Mouse (Mus musculus) ES-E14 (cell line): Measurements from ENCODE around the gene Fkbp10. TPM values are rescaled to one million over a fixed set of nuclear protein-coding genes. Genes with fewer than 3 reads are reported as not detected.

ENCODE experiments used
- DNase-seq: peaks from one replicate; pipeline ENCODE4 v3.0.0-alpha.2; 2013; ENCODE audit warnings: low read depth, low spot score
- H3K27ac ChIP-seq: 2 replicates; pipeline ENCODE4 v1.5.1; 2012; ENCODE audit warnings: low read depth, mild to moderate bottlenecking, low read length, moderate library complexity, mixed read lengths; ENCODE audit not compliant: poor library complexity, insufficient read depth, severe bottlenecking
- H3K36me3 ChIP-seq: 2 replicates; pipeline ENCODE4 v1.6.1; 2012; ENCODE audit warnings: mild to moderate bottlenecking, low read length, moderate library complexity, mixed read lengths; ENCODE audit not compliant: control insufficient read depth, poor library complexity, insufficient read depth, severe bottlenecking
- H3K4me1 ChIP-seq, 2 experiments: fragments of 150-350 bp in 1 of 2; sonication (generic) in 1 of 2; 2 replicates each; pipeline ENCODE4 v1.6.1; 2012; ENCODE audit warnings: low read length in 2 of 2, mild to moderate bottlenecking in 1 of 2, mixed read lengths in 1 of 2; ENCODE audit not compliant: control insufficient read depth in 2 of 2, insufficient read depth in 2 of 2, poor library complexity in 1 of 2
- H3K4me3 ChIP-seq, 2 experiments: fragments of 150-350 bp in 1 of 2; sonication (generic) in 1 of 2; 2 replicates each; pipeline ENCODE4 v1.5.1; 2012; ENCODE audit warnings: low read length in 2 of 2, low read depth in 1 of 2, mild to moderate bottlenecking in 1 of 2, mixed read lengths in 1 of 2; ENCODE audit not compliant: insufficient read depth in 1 of 2, poor library complexity in 1 of 2, severe bottlenecking in 1 of 2
- H3K9ac ChIP-seq: 2 replicates; pipeline ENCODE4 v1.6.1; 2012; ENCODE audit warnings: low read depth, mild to moderate bottlenecking, low read length, mixed read lengths; ENCODE audit not compliant: poor library complexity, insufficient read depth, severe bottlenecking
- H3K9me3 ChIP-seq: fragments of 150-350 bp; sonication (generic); 2 replicates; pipeline ENCODE4 v1.6.1; 2012; ENCODE audit warnings: low read depth, mild to moderate bottlenecking, low read length; ENCODE audit not compliant: control insufficient read depth, insufficient read depth
- CHD2 ChIP-seq: IDR thresholded peaks from 2 replicates; pipeline ENCODE4 v1.6.1; 2014; ENCODE audit warnings: mild to moderate bottlenecking, low read depth, low read length, inconsistent platforms
- HCFC1 ChIP-seq: IDR thresholded peaks from 2 replicates; pipeline ENCODE4 v1.6.1; 2012; ENCODE audit warnings: low read length, inconsistent platforms, borderline replicate concordance; ENCODE audit not compliant: insufficient read depth
- MAFK ChIP-seq: IDR thresholded peaks from 2 replicates; pipeline ENCODE4 v1.6.1; 2014; ENCODE audit warnings: mild to moderate bottlenecking, low read depth, low read length, inconsistent platforms; ENCODE audit not compliant: insufficient read depth
- ZC3H11A ChIP-seq: IDR thresholded peaks from 2 replicates; pipeline ENCODE4 v1.6.1; 2012; ENCODE audit warnings: low read depth, mild to moderate bottlenecking, inconsistent platforms, low read length, borderline replicate concordance
- ZNF384 ChIP-seq: IDR thresholded peaks from 2 replicates; pipeline ENCODE4 v1.6.1; 2012; ENCODE audit warnings: low read depth, low read length, inconsistent platforms
- in situ Hi-C, 2 experiments: fragments of 600-800 bp; cut with MboI; formaldehyde crosslinking; loops; one replicate each; pipeline ENCODE4 v1.15.1; 2025; ENCODE audit warnings: low sequenced_read_pairs in 2 of 2, inconsistent platforms in 1 of 2; ENCODE audit not compliant: unreplicated experiment in 2 of 2
- total RNA-seq: library from RNA; depleted of rRNA; stranded (reverse); fragments of 300-350 nt; gene quantifications from 2 replicates; pipeline ENCODE4 v1.2.3, GENCODE M21; 2012

The Fkbp10 gene
- total RNA-seq, 1 experiment, result 73.3 TPM

GRCm38 (mm10) chr11:100425851-100426250 is 10.4 kb downstream of the Fkbp10 start:
- peak; percentile 97 for DNase-seq
- H3K4me1 ChIP-seq, result peaks cover 0 to 15% of the 10 kb centered on the region in 2 experiments; a peak in 1 of 4 replicates

GRCm38 (mm10) chr11:100426820-100427219 is 11.3 kb downstream of the Fkbp10 start:
- no peak for TF ChIP-seq ZC3H11A
- no peak for TF ChIP-seq MAFK
- no peak for TF ChIP-seq ZNF384
- no peak for TF ChIP-seq CHD2
- no peak for TF ChIP-seq HCFC1
- Histone ChIP-seq H3K27ac (no peak overlapping the region), H3K36me3 (peaks cover 5% of the 10 kb centered on the region; the same call in 1 of the 2 replicates), H3K4me1 (peaks cover 0 to 9% of the 10 kb centered on the region in 2 experiments; a peak in 1 of 4 replicates), H3K9ac (no peak overlapping the region), H3K4me3 (no peak overlapping the region), H3K9me3 (no peaks in the 10 kb centered on the region)
- in situ Hi-C loops, result no loop called here
- no peak for DNase-seq

More at GRCm38 (mm10) chr11:100425851-100426250, 10.4 kb downstream of the Fkbp10 start:
- no peak for TF ChIP-seq ZNF384
- TF ChIP-seq HCFC1, result no peak
- peak; percentile 57; the same call in 1 of the 2 replicates for TF ChIP-seq ZC3H11A
- TF ChIP-seq MAFK, result 0 out of 2 replicates have a peak, but pooled peaks have one; percentile 27
- in situ Hi-C loops, result no loop called here
- Histone ChIP-seq H3K9me3 (no peaks in the 10 kb centered on the region), H3K4me3 (no peak overlapping the region; a peak in 1 of 4 replicates), H3K9ac (no peak overlapping the region), H3K36me3 (peaks cover 5% of the 10 kb centered on the region; the same call in 1 of the 2 replicates), H3K27ac (no peak overlapping the region)

- in situ Hi-C loops, result no loop called here
- H3K4me3 ChIP-seq, result no peak overlapping the region
- no peak overlapping the region for H3K27ac ChIP-seq
- no peak for TF ChIP-seq HCFC1
- TF ChIP-seq ZC3H11A, result no peak
- no peak for TF ChIP-seq MAFK
- TF ChIP-seq CHD2, result no peak
- no peak for TF ChIP-seq ZNF384
- DNase-seq, result no peak
- H3K4me1 ChIP-seq, result peaks cover 0 to 5% of the 10 kb centered on the region in 2 experiments; a peak in 1 of 4 replicates
- no peak overlapping the region for H3K9ac ChIP-seq
- no peaks in the 10 kb centered on the region for H3K36me3 ChIP-seq
- H3K9me3 ChIP-seq, result no peaks in the 10 kb centered on the region
Observed at GRCm38 (mm10) chr11:100428612-100429199, 13.2 kb downstream of the Fkbp10 start.

GRCm38 (mm10) chr11:100430052-100430451 is 14.6 kb downstream of the Fkbp10 start:
- no peak overlapping the region for H3K9ac ChIP-seq
- no peaks in the 10 kb centered on the region for H3K36me3 ChIP-seq
- TF ChIP-seq CHD2 (no peak), MAFK (no peak), ZC3H11A (no peak), ZNF384 (no peak), HCFC1 (no peak)
- no peak overlapping the region for H3K27ac ChIP-seq
- DNase-seq, result no peak
- no peaks in the 10 kb centered on the region for H3K9me3 ChIP-seq
- H3K4me1 ChIP-seq, result peaks cover 5 to 12% of the 10 kb centered on the region in 2 experiments; a peak in 2 of 4 replicates
- in situ Hi-C loops, result no loop called here
- no peak overlapping the region for H3K4me3 ChIP-seq
